Mouse (Mus musculus): ENCODE measurements around the gene Otop3.

Gene Otop3

GRCm38 (mm10) chr11:115393721-115394325 lies 59.3 kb downstream of the Otop3 start:
- no peak for DNase-seq (ENCODE audit: low spot score in 2 of 2)
